Mouse (Mus musculus) CH12.LX (cell line): ENCODE data around the gene Rabggta.

Experiments
- CTCF ChIP-seq, 2 experiments: IDR thresholded peaks in 1 of 2; conservative IDR thresholded peaks in 1 of 2; 2 replicates each; pipeline ENCODE4 v1.5.1; 2011 to 2012; ENCODE audit warnings: low read depth in 2 of 2, low read length in 2 of 2, improper control_type of control experiment in 1 of 2, inconsistent platforms in 1 of 2, mild to moderate bottlenecking in 1 of 2, moderate library complexity in 1 of 2
- MAX ChIP-seq: IDR thresholded peaks from 2 replicates; pipeline ENCODE4 v1.6.1; 2011; ENCODE audit warnings: low read length, improper control_type of control experiment
- MYC ChIP-seq: IDR thresholded peaks from 2 replicates; pipeline ENCODE4 v1.6.1; 2011; ENCODE audit warnings: low read depth, mild to moderate bottlenecking, improper control_type of control experiment, low read length
- POLR2A ChIP-seq: IDR thresholded peaks from 2 replicates; pipeline ENCODE4 v1.6.1; 2011; ENCODE audit warnings: low read depth, mild to moderate bottlenecking, improper control_type of control experiment, low read length
- ZC3H11A ChIP-seq: IDR thresholded peaks from 2 replicates; pipeline ENCODE4 v1.6.1; 2012; ENCODE audit warnings: low read depth, mild to moderate bottlenecking, inconsistent platforms, low read length, improper control_type of control experiment

DNA sequence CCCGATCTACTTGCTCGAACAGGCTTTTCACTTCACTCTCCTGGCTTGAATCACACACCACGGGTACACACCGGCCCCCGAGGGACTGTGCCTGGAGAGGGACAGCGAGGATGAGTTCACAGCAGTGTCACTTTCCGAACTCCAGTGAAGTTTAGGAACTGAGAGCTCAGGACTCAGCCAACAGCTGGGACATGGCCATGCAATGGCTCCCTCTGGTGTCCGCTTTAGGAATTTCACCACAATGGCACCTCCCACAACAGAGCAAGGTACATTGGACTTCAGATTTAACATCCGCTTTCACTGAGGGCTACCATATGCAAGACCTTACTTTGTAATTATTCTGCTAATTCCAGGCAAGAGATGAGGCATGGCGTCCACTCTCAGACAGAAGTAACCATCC lies 21.6 kb upstream of the Rabggta start:
- no peak for TF ChIP-seq POLR2A
- no peak for TF ChIP-seq MAX
- TF ChIP-seq MYC, result no peak
- TF ChIP-seq ZC3H11A, result no peak
- peak; percentile 85 to 96 for TF ChIP-seq CTCF (conservative IDR thresholded peaks at IDR 0.05 in 1 of 2, IDR thresholded peaks at IDR 0.05 in 1 of 2; ENCODE audit: low read depth in 2 of 2, low read length in 2 of 2)
